Mouse (Mus musculus) kidney, postnatal 0 days (tissue): ENCODE data around the gene Syt8. TPM values are rescaled to one million over a fixed set of nuclear protein-coding genes. Genes with fewer than 3 reads are reported as not detected.

Source experiments
- ATAC-seq: fragments of 200-750 bp; cut with Nextera tagmentation; replicated peaks from 2 replicates; pipeline ENCODE4 v1.8.0; 2017; ENCODE audit warnings: low read depth, moderate number of reproducible peaks, moderate TSS enrichment, moderate library complexity; ENCODE audit not compliant: low FRiP score
- DNase-seq: peaks from one replicate; pipeline ENCODE4 v3.0.0-alpha.2; 2016; ENCODE audit warnings: low spot score
- H3K27ac ChIP-seq: fragments of 300-500 bp; sonication (generic); 2 replicates; pipeline ENCODE4 v1.5.1; 2014; ENCODE audit warnings: mild to moderate bottlenecking
- H3K27me3 ChIP-seq: fragments of 300-500 bp; sonication (generic); 2 replicates; pipeline ENCODE4 v1.6.1; 2014; ENCODE audit warnings: low read length, mixed read lengths; ENCODE audit not compliant: insufficient read depth
- H3K36me3 ChIP-seq: fragments of 300-500 bp; sonication (generic); 2 replicates; pipeline ENCODE4 v1.6.1; 2014; ENCODE audit warnings: low read length, mixed read lengths; ENCODE audit not compliant: insufficient read depth
- H3K4me1 ChIP-seq: fragments of 300-500 bp; sonication (generic); replicated peaks from 2 replicates; pipeline ENCODE4 v1.6.1; 2014; ENCODE audit warnings: antibody characterized with exemption, low read length, mixed read lengths; ENCODE audit not compliant: insufficient read depth
- H3K4me2 ChIP-seq: fragments of 300-500 bp; sonication (generic); 2 replicates; pipeline ENCODE4 v1.6.1; 2014; ENCODE audit warnings: mild to moderate bottlenecking, low read length, moderate library complexity, mixed read lengths
- H3K4me3 ChIP-seq: fragments of 300-500 bp; sonication (generic); replicated peaks from 2 replicates; pipeline ENCODE4 v1.5.1; 2014; ENCODE audit warnings: low read depth, low read length
- H3K9ac ChIP-seq: fragments of 300-500 bp; sonication (generic); 2 replicates; pipeline ENCODE4 v1.6.1; 2014; ENCODE audit warnings: low read depth, low read length
- H3K9me3 ChIP-seq: fragments of 300-500 bp; sonication (generic); replicated peaks from 2 replicates; pipeline ENCODE4 v1.6.1; 2016; ENCODE audit warnings: low read length, inconsistent platforms, mixed read lengths
- CTCF ChIP-seq: IDR thresholded peaks from 2 replicates; pipeline ENCODE4 v1.5.1; 2016; ENCODE audit warnings: antibody characterized with exemption, low read depth, mild to moderate bottlenecking, moderate library complexity
- WGBS: fragments of 180-500 bp; shearing (Covaris S2); extraction: QIAGEN DNeasy Blood & Tissue Kit; methylation state at CpG from one replicate; pipeline ENCODE4 v1.1.7; 2014; 5-methylcytosine and 5-hydroxymethylcytosine counted together
- polyA plus RNA-seq: library from polyadenylated mRNA; unstranded; fragments of >200 nt; fragmentation: Nextera tagmentation; extraction: Ambion mirVana; gene quantifications from 2 replicates; pipeline ENCODE4 v1.2.1, GENCODE M21; 2015

Gene Syt8
- polyA plus RNA-seq, 1 experiment from 2014 or later, result 4.8 TPM

- Histone ChIP-seq H3K4me1 (peaks cover 18% of the 10 kb centered on the region), H3K4me3 (peak overlapping the region; percentile 15), H3K9me3 (no peaks in the 10 kb centered on the region), H3K36me3 (no peaks in the 10 kb centered on the region), H3K4me2 (peak overlapping the region; percentile 49), H3K27ac (peak overlapping the region; percentile 90), H3K27me3 (no peaks in the 10 kb centered on the region), H3K9ac (peak overlapping the region; percentile 48)
- ATAC-seq (no peak), DNase-seq (no peak)
- TF ChIP-seq CTCF, result no peak
- WGBS, result 62% methylated on average over 7 of the region's 7 CpGs
Measured at GRCm38 (mm10) chr7:142475641-142476040, 41.0 kb downstream of the Syt8 start.

- H3K9me3 ChIP-seq, result no peaks in the 10 kb centered on the region
- TF ChIP-seq CTCF, result no peak
- H3K4me3 ChIP-seq, result 0 out of 2 replicates have a peak overlapping the region, but pooled peaks have one; percentile 15
- H3K27ac ChIP-seq, result peak overlapping the region; percentile 90
- no peaks in the 10 kb centered on the region for H3K36me3 ChIP-seq
- DNase-seq (no peak), ATAC-seq (no peak)
- peak overlapping the region; percentile 48 for H3K9ac ChIP-seq
- H3K4me1 ChIP-seq, result peaks cover 17% of the 10 kb centered on the region
- H3K27me3 ChIP-seq, result no peaks in the 10 kb centered on the region
- WGBS, result 67% methylated on average over 5 of the region's 5 CpGs
- H3K4me2 ChIP-seq, result peak overlapping the region; percentile 49
Measured at GRCm38 (mm10) chr7:142476271-142476670, 41.6 kb downstream of the Syt8 start.

- Histone ChIP-seq H3K36me3 (no peaks in the 10 kb centered on the region), H3K4me3 (no peak overlapping the region), H3K9me3 (no peaks in the 10 kb centered on the region), H3K4me2 (peak overlapping the region; percentile 49), H3K27me3 (no peaks in the 10 kb centered on the region), H3K27ac (peak overlapping the region; percentile 58; the same call in 1 of the 2 replicates), H3K4me1 (peaks cover 17% of the 10 kb centered on the region), H3K9ac (peak overlapping the region; percentile 3; the same call in 1 of the 2 replicates)
- DNase-seq, result no peak
- WGBS, result 44% methylated on average over 13 of the region's 13 CpGs
- TF ChIP-seq CTCF, result no peak
- no peak for ATAC-seq
Measured at GRCm38 (mm10) chr7:142476795-142477452, 42.3 kb downstream of the Syt8 start.

GRCm38 (mm10) chr7:142478001-142478400, 43.4 kb downstream of the Syt8 start:
- Histone ChIP-seq H3K27me3 (no peaks in the 10 kb centered on the region), H3K4me1 (peaks cover 22% of the 10 kb centered on the region), H3K36me3 (no peaks in the 10 kb centered on the region), H3K9me3 (no peaks in the 10 kb centered on the region), H3K4me2 (peak overlapping the region; percentile 41), H3K9ac (no peak overlapping the region), H3K4me3 (no peak overlapping the region), H3K27ac (no peak overlapping the region)
- 81% methylated on average over 6 of the region's 6 CpGs for WGBS
- no peak for TF ChIP-seq CTCF
- no peak for ATAC-seq
- no peak for DNase-seq

- Histone ChIP-seq H3K27ac (peak overlapping the region; percentile 33; the same call in 1 of the 2 replicates), H3K9me3 (no peaks in the 10 kb centered on the region), H3K27me3 (no peaks in the 10 kb centered on the region), H3K36me3 (no peaks in the 10 kb centered on the region), H3K4me2 (peak overlapping the region; percentile 0; the same call in 1 of the 2 replicates), H3K4me1 (peaks cover 24% of the 10 kb centered on the region), H3K4me3 (no peak overlapping the region), H3K9ac (0 out of 2 replicates have a peak overlapping the region, but pooled peaks have one; percentile 27)
- WGBS, result 73% methylated on average over 2 of the region's 2 CpGs
- ATAC-seq (no peak), DNase-seq (no peak)
- TF ChIP-seq CTCF, result no peak
Measured at GRCm38 (mm10) chr7:142478574-142478973, 43.9 kb downstream of the Syt8 start.

GRCm38 (mm10) chr7:142479307-142479706, 44.7 kb downstream of the Syt8 start:
- DNase-seq, result no peak
- Histone ChIP-seq H3K9ac (no peak overlapping the region), H3K27ac (no peak overlapping the region), H3K27me3 (no peaks in the 10 kb centered on the region), H3K36me3 (no peaks in the 10 kb centered on the region), H3K4me3 (no peak overlapping the region), H3K4me2 (no peak overlapping the region), H3K9me3 (no peaks in the 10 kb centered on the region), H3K4me1 (peaks cover 26% of the 10 kb centered on the region)
- no peak for ATAC-seq
- TF ChIP-seq CTCF, result no peak

- Histone ChIP-seq H3K27me3 (no peaks in the 10 kb centered on the region), H3K4me3 (no peak overlapping the region), H3K9ac (no peak overlapping the region), H3K4me2 (no peak overlapping the region), H3K36me3 (no peaks in the 10 kb centered on the region), H3K27ac (no peak overlapping the region), H3K9me3 (no peaks in the 10 kb centered on the region), H3K4me1 (peaks cover 26% of the 10 kb centered on the region)
- DNase-seq, result no peak
- no peak for TF ChIP-seq CTCF
- 91% methylated on average over 3 of the region's 3 CpGs for WGBS
- ATAC-seq, result no peak
Measured at GRCm38 (mm10) chr7:142479886-142480285, 45.2 kb downstream of the Syt8 start.
